Mouse (Mus musculus) ES-Bruce4 (cell line): ENCODE results near the gene Slc39a12. TPM values are rescaled to one million over a fixed set of nuclear protein-coding genes. Genes with fewer than 3 reads are reported as not detected.

Experiments used
- H3K27ac ChIP-seq: 2 replicates; pipeline ENCODE4 v1.5.1; 2012; ENCODE audit warnings: low read length, inconsistent platforms; ENCODE audit not compliant: insufficient read depth
- H3K27me3 ChIP-seq: 2 replicates; pipeline ENCODE4 v1.6.1; 2012; ENCODE audit warnings: mild to moderate bottlenecking, low read length, inconsistent platforms; ENCODE audit not compliant: control insufficient read depth, poor library complexity, insufficient read depth, severe bottlenecking
- H3K36me3 ChIP-seq: 2 replicates; pipeline ENCODE4 v1.6.1; 2012; ENCODE audit warnings: inconsistent platforms, mild to moderate bottlenecking, low read length, moderate library complexity; ENCODE audit not compliant: control insufficient read depth, poor library complexity, insufficient read depth, severe bottlenecking
- H3K4me1 ChIP-seq: one replicate; pipeline ENCODE4 v1.8.1; 2011; ENCODE audit warnings: low read length; ENCODE audit not compliant: control insufficient read depth, insufficient read depth
- H3K4me3 ChIP-seq: 2 replicates; pipeline ENCODE4 v1.5.1; 2011; ENCODE audit warnings: low read depth, mild to moderate bottlenecking, low read length
- H3K9ac ChIP-seq: 2 replicates; pipeline ENCODE4 v1.6.1; 2012; ENCODE audit warnings: low read depth, mild to moderate bottlenecking, inconsistent platforms; ENCODE audit not compliant: poor library complexity, severe bottlenecking
- H3K9me3 ChIP-seq: replicated peaks from 2 replicates; pipeline ENCODE4 v1.6.1; 2012; ENCODE audit warnings: mild to moderate bottlenecking, low read length, inconsistent platforms; ENCODE audit not compliant: control insufficient read depth, poor library complexity, insufficient read depth, severe bottlenecking
- CTCF ChIP-seq: IDR thresholded peaks from one replicate; pipeline ENCODE4 v1.8.1; 2011; ENCODE audit warnings: low read depth, low read length
- EP300 ChIP-seq: IDR thresholded peaks from 2 replicates; pipeline ENCODE4 v1.6.1; 2011; ENCODE audit warnings: low read depth, low read length; ENCODE audit not compliant: insufficient read depth
- POLR2A ChIP-seq: IDR thresholded peaks from one replicate; pipeline ENCODE4 v1.8.1; 2011; ENCODE audit warnings: low read length; ENCODE audit not compliant: insufficient read depth
- polyA plus RNA-seq: library from polyadenylated mRNA; stranded (reverse); fragments of >200 nt; gene quantifications from 2 replicates; pipeline ENCODE4 v1.2.4, GENCODE M21; 2011; ENCODE audit warnings: low read depth; ENCODE audit not compliant: missing spikeins, insufficient read depth, insufficient read length

Gene Slc39a12
- polyA plus RNA-seq, result not detected in 2 replicates

- Histone ChIP-seq H3K36me3 (no peaks in the 10 kb centered on the region), H3K27me3 (no peaks in the 10 kb centered on the region; the same call in 1 of the 2 replicates), H3K9ac (no peak within 1 kb of the TSS), H3K27ac (no peak within 1 kb of the TSS), H3K4me1 (no peaks in the 10 kb centered on the region), H3K9me3 (peaks cover 10% of the 10 kb centered on the region), H3K4me3 (no peak within 1 kb of the TSS)
- TF ChIP-seq EP300 (no peak), POLR2A (no peak), CTCF (no peak)
Measured at GRCm38 (mm10) chr2:14388162-14388561, at the start of gene Slc39a12. TSS of gene Slc39a12 (plus strand) at chr2:14388316.

DNA sequence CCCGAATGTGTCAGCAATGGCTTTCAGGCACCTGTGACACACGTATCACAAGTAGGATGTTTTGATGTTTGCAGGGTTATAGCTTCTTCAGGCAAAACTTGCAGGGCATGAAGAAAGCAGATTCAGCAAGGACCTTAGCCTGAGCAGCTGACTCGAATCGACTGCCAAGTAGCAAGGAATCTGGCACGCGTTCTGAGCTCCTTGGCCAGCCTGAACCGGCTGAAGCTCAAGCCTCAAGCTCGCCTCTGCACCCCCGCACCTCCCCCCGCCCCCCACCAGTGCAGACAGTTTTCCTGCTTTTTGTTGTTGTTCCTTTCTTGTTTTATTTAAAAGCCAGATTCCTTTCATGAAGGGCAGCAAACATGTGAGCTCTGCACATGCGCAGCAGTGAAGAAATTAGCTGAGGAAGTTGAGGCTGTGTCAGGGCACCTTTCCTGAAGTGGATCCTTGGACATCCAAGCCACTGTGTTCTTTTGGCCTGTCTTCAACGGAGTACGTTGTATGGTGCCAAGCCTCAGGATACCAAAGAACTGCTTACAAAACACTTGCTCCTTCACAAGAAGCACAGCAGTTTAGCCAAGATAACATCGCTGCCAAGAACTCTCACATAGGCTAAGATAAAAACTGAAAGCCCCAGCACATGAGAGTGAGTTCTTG, 46.3 kb upstream of the Slc39a12 start:
- Histone ChIP-seq H3K27ac (no peak overlapping the region), H3K9ac (no peak overlapping the region), H3K4me1 (no peaks in the 10 kb centered on the region), H3K27me3 (no peaks in the 10 kb centered on the region), H3K9me3 (peaks cover 7% of the 10 kb centered on the region), H3K4me3 (no peak overlapping the region), H3K36me3 (no peaks in the 10 kb centered on the region)
- TF ChIP-seq POLR2A (no peak), CTCF (no peak), EP300 (no peak)

DNA sequence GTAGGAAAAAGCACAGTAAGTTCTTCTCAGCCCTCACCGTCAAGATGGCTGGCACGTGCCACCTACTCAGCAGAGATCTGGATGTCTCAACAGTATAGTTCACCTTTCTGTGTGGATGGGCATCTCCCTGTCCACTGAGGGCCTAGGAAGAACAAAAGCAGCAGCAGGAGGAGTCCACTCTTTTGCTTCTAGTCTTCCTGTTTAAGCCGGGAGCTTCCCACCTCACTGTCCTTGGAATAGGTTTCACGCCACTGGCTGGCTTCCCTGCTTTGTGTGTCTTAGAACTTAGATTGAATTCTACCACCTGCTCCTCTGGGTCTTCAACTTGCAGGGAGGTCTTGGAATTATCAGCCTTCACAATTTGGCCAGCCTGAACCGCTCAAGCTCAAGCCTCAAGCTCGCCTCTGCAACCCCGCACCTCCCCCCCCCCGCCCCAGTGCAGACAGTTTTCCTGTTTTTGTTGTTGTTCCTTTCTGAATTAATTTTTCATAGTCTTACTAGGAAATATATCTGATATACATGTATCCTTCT, 45.7 kb upstream of the Slc39a12 start:
- no peaks in the 10 kb centered on the region for H3K27me3 ChIP-seq
- no peak overlapping the region for H3K9ac ChIP-seq
- no peak overlapping the region for H3K27ac ChIP-seq
- H3K4me3 ChIP-seq, result no peak overlapping the region
- H3K9me3 ChIP-seq, result peaks cover 7% of the 10 kb centered on the region
- H3K36me3 ChIP-seq, result no peaks in the 10 kb centered on the region
- H3K4me1 ChIP-seq, result no peaks in the 10 kb centered on the region
- TF ChIP-seq POLR2A (no peak), EP300 (no peak), CTCF (no peak)

DNA sequence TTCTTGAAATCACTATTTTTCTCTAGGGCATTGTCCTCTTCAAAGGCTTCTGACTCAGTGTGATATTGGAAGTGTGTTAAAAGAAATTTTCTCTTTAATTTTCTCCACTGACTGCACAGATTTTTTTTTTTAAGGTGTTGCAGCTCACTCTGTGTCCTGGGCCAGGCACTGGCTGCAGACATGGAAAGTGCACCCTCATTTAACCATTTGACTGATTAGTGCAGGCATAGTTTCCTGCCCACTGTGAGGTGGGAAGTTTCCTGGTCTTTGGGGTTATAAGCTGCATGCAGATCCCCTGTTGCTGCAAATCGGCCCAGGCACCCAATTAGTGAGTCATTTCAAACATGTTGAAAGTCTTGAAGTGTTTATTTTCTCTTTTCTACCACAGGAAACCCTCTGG, 740 bp downstream of the Slc39a12 start:
- H3K4me1 ChIP-seq, result no peaks in the 10 kb centered on the region
- H3K27ac ChIP-seq, result no peak overlapping the region
- H3K36me3 ChIP-seq, result no peaks in the 10 kb centered on the region
- H3K9ac ChIP-seq, result no peak overlapping the region
- no peak overlapping the region for H3K4me3 ChIP-seq
- peaks cover 10% of the 10 kb centered on the region for H3K9me3 ChIP-seq
- no peak for TF ChIP-seq POLR2A
- no peak for TF ChIP-seq EP300
- H3K27me3 ChIP-seq, result no peaks in the 10 kb centered on the region; the same call in 1 of the 2 replicates

DNA sequence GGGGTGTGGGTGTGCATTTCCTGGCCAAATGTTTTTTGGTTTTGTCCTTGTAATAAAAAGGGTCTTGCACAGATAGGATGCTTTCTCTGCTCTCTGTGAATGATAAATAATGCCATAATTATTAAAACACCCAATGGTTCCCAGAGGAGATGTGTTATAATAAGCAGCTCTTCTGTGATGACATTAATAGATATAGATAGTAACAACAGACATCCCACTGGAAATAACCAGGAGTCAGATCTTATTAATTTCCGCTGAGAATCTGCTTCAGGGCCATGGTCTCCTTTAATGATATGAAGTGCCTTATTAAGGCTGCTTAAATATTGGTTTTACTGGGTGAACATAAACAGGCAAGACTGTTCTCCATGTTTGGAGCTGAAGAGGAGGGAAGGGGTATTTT, 2.8 kb downstream of the Slc39a12 start:
- Histone ChIP-seq H3K9me3 (peaks cover 10% of the 10 kb centered on the region), H3K27me3 (no peaks in the 10 kb centered on the region; the same call in 1 of the 2 replicates), H3K4me3 (no peak overlapping the region), H3K9ac (no peak overlapping the region), H3K27ac (no peak overlapping the region), H3K36me3 (no peaks in the 10 kb centered on the region), H3K4me1 (no peaks in the 10 kb centered on the region)
- no peak for TF ChIP-seq EP300
- TF ChIP-seq CTCF, result no peak
- TF ChIP-seq POLR2A, result no peak

- no peak overlapping the region for H3K27ac ChIP-seq
- no peak for TF ChIP-seq EP300
- no peak for TF ChIP-seq CTCF
- TF ChIP-seq POLR2A, result no peak
Measured at GRCm38 (mm10) chr2:14403000-14403399, 14.9 kb downstream of the Slc39a12 start.

More at GRCm38 (mm10) chr2:14403000-14403399, 14.9 kb downstream of the Slc39a12 start:
- Histone ChIP-seq H3K9me3 (0 out of 2 replicates have a peak, but pooled peaks cover under 1% of the 10 kb centered on the region), H3K27me3 (no peaks in the 10 kb centered on the region; the same call in 1 of the 2 replicates), H3K4me3 (no peak overlapping the region), H3K4me1 (no peaks in the 10 kb centered on the region), H3K9ac (no peak overlapping the region), H3K36me3 (no peaks in the 10 kb centered on the region)
